Mouse (Mus musculus): ENCODE measurements around the gene Vps37b.

The Vps37b gene

GRCm38 (mm10) chr5:124045453-124046010 lies 13.5 kb upstream of the Vps37b start:
- no peak for DNase-seq (ENCODE audit: low spot score in 2 of 2)

- no peak for DNase-seq (ENCODE audit: low spot score in 2 of 2)
Measured at GRCm38 (mm10) chr5:124043999-124044398, 11.9 kb upstream of the Vps37b start.

DNA sequence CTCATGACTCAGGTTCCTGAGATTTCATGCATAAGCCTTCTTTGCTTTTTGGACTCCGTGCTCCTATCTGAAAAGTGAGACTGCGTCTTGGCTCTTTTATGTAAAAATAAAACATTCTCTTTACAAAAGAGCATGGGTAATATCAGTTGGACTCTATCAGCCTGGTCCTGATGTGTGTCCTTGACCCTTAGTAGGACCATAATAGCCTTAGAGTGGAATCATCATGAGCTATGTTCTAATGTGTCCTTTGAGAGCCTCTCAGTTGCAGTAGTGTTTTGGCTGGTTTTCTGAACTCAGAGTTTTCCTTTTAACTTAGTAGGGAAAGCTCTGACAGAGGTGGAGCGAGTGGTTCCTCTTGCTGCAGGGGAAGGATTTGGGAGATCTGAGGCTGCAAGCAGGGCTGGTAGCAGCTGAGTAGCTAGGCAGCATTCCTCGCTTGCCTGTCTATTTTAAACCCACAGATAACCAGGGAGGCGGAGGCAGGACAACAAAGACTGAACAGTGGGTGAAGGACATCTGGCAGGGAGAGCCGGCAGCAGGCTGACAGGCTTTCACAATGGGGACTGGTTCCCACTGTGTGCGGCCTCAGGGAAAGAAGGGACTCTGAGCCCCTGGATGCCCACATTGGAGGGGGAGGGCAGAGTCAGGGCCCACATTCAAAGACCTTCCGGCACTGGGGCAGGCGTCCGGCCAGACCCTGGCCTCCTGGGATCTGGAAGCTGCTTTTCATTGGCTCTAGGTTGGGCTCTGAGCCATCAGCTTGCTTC lies 11.3 kb upstream of the Vps37b start:
- DNase-seq (ENCODE audit: low spot score in 2 of 2): no peak

- no peak for DNase-seq (ENCODE audit: low spot score in 2 of 2)
Measured at GRCm38 (mm10) chr5:124041097-124041496, 9.0 kb upstream of the Vps37b start.

GRCm38 (mm10) chr5:124039602-124040001 lies 7.5 kb upstream of the Vps37b start:
- DNase-seq (ENCODE audit: low spot score in 2 of 2): no peak

GRCm38 (mm10) chr5:124036836-124037235 lies 4.8 kb upstream of the Vps37b start:
- DNase-seq (ENCODE audit: low spot score in 2 of 2): no peak

- DNase-seq (ENCODE audit: low spot score in 2 of 2): no peak
Measured at GRCm38 (mm10) chr5:124036341-124036740, 4.3 kb upstream of the Vps37b start.

- no peak for DNase-seq (ENCODE audit: low spot score in 2 of 2)
Measured at GRCm38 (mm10) chr5:124035806-124036205, 3.7 kb upstream of the Vps37b start.

DNA sequence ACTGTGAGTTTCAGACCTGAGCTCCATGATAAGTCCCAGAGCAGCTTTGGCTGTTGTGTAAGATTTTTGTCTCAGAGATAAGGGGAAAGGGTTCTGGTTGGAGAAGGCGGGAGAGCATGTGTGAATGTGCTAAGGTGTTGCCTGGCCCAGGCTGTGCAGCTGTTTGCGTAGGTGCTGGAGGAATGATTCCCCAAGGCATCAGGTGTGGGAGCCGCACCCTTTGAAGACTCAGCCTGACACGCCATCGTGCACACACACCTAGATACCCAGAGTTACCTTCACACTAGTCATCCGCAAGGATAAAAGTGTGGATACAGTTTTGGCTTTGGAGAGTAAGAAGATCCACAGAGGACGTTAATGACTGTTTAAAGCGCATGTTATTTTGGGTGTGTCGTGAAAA lies 3.3 kb upstream of the Vps37b start:
- no peak for DNase-seq (ENCODE audit: low spot score in 2 of 2)

- no peak for DNase-seq (ENCODE audit: low spot score in 2 of 2)
Measured at GRCm38 (mm10) chr5:124034471-124034870, 2.4 kb upstream of the Vps37b start.

GRCm38 (mm10) chr5:124031068-124031955 lies 758 bp downstream of the Vps37b start:
- no peak for DNase-seq (ENCODE audit: low spot score in 2 of 2)

DNA sequence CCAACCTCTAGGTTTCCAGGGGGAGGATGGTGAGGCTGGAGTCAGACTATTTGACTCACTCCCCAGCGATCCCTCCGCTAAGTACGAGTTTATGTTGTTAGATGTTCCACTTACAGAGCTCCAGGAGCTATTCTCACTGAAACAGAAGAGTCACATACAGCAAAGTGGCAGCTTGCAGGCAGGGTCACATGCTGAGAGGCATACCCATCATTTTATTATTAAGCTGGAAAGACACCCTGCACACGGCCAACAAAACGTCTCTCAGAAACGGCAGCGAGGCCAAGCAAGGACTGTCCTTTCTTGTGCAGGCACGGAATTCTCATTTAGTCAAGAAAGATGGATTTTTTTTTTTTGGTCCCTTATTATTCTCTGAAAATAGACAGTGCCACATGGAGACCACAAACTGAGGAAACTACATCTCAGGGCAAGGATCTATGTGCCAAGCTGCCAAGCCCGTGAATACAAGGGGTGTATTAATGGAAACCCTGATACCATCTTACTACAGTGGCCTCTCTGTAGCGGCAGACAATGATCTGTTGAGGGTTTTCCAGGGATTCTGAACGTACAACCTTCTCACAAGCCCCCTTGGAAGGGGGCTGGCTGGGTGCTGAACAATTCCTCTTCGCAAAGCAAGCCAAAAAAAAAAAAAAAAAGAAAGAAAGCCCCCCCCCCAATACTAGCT lies 1.5 kb downstream of the Vps37b start:
- no peak for DNase-seq (ENCODE audit: low spot score in 2 of 2)

DNA sequence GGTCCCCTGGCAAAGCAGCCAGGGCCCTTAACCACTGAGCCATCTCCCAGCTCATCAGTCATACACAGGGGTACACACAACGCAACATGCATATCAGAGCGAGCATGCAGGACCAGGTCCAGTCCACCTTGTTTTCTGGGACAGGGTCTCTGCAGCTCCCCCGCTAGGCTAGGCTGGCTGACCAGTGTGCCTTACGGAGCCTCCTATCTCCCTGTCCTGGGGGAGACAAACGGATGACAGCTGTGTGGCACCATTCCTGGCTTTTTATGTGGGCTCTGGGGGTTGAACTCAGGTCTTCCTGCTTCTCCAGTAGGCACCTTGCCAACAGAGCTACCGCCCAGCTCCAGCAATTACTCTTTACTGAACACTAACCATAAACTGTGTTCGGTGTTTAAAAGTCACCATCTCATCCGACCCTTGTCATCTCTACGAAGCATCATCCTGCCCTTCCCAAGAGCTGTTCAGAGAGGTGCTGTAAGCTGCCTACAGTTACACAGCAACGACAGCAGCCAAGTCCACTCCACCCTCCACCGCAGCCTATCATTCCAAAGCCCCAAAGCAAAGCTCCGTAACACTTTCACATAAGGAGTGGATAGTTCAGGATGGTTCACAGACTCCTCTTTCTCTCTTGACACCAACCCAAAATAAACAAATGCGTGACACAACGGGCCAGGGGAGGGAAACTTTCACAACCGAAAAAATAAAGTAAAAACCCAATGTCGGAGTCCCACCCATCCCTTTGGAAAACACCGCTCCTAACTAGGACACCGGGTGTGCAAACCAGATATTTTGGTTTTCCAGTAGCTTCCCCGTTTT lies 2.6 kb downstream of the Vps37b start:
- DNase-seq (ENCODE audit: low spot score in 2 of 2): no peak

GRCm38 (mm10) chr5:124028680-124029079 lies 3.4 kb downstream of the Vps37b start:
- no peak for DNase-seq (ENCODE audit: low spot score in 2 of 2)

- no peak for DNase-seq (ENCODE audit: low spot score in 2 of 2)
Measured at GRCm38 (mm10) chr5:124027702-124028470, 4.2 kb downstream of the Vps37b start.

- no peak for DNase-seq (ENCODE audit: low spot score in 2 of 2)
Measured at GRCm38 (mm10) chr5:124026568-124026967, 5.5 kb downstream of the Vps37b start.

DNA sequence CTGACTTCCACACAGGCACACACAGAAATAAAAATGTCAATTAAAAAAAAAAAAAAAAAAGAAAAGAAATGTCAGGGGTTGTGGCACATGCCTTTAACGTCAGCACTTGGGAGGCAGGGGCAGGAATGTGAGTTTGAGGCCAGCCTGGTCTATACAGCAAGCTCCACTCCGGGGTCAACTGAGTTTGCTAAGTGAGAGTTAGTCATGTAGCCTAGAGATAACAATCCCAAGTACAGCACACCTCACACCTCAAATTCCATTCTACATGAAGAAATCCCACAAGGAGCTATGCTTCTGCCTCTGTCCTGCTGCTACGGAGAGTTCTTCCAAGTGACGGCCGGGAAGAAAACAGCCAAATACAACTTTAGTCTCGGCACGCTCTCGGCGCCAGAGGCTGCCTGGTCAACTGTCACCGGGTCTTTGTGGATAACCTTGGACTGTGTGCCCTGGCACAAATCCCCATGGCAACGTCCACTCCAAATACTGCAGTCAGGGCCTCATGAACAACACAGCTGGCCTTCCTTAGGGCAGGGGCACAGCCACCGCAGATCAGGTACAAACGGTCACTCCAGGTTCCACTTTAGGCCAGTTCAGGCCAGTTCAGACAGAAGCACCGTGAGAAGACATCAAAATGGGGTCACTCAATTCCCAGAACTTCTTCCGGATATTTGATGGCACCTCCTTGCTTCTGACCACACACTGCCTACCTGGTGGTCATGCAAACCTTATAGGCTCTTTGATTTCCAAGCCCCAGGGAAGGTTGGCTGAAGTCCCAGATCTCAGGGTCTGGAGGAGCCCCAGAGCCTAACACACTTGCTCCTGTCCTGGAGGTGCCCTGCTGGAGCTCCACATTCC lies 6.3 kb downstream of the Vps37b start:
- DNase-seq (ENCODE audit: low spot score in 2 of 2): no peak

DNA sequence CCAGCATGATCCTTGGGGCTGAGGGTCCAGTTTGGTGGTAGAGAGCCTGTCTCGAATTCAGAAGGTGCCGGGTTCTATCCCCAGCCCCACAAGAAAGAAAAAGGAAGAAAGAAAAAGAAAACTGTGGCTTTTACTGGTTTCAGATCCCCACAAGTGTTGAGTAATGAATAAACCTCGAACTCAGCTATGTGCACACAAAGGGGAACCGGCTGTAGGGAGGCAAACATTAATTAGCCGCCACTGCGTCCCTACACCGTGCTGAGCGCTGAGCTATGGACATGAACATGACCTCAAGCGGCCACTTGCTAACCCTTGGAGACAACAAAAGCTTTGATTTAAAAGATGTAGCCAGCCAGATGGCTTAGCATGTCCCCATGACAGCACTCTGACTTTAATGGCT lies 6.9 kb downstream of the Vps37b start:
- no peak for DNase-seq (ENCODE audit: low spot score in 2 of 2)

- no peak for DNase-seq (ENCODE audit: low spot score in 2 of 2)
Measured at GRCm38 (mm10) chr5:124024677-124025076, 7.4 kb downstream of the Vps37b start.

Measured in urinary bladder, adult 18-20 months (tissue).